Mouse (Mus musculus): Measurements from ENCODE around the gene Chn2. TPM values are rescaled to one million over a fixed set of nuclear protein-coding genes. Genes with fewer than 3 reads are reported as not detected.

The Chn2 gene
- polyA plus RNA-seq, 1 experiment from 2014 or later = 32.5 TPM

DNA sequence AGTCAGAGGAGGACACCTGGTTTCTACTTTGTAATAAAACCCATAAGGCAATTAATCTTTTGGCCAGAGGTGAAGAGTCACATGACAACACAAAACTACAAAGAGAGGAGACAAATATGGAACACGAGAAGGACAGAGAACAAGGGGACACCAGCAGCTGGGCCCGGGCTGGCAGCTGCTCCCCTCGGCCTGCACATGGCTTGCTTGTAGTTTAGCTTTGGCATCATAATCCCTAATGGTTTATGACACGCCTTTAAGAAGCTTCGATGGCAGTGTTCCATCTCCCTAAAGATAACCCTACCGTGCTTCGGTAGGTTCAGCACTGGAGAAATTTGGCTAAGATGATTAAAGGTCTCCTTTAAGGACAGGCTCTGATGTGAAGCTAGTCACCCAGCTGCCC, 225.2 kb downstream of the Chn2 start:
- H3K4me2 ChIP-seq = no peak overlapping the region
- no peak for ATAC-seq (ENCODE audit: low FRiP score, low read depth)
- 59% methylated on average over 7 of the region's 7 CpGs for WGBS

DNA sequence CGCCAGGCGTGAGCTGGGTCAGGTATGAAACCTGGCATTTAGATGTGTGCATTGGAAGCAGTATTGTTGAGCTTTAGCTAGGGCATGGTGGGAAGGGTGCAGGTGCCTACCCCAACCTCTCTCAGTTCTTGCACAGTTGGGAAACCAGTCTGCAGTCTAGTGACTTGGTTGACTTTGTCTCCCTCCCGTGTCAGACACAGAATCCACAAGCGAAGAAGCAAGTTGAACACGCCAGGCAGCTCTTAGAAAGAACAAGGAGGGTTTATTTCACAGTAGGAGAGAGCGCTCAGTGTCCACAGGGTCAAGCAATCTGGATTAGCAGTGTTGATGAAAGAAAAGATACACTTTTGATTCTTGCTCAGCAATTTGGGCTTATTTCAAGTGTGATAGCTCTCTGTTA, 226.0 kb downstream of the Chn2 start:
- H3K27me3 ChIP-seq = no peaks in the 10 kb centered on the region
- no peak overlapping the region for H3K4me3 ChIP-seq
- H3K27ac ChIP-seq (replicated peaks) = no peak overlapping the region
- H3K4me2 ChIP-seq = no peak overlapping the region
- no peaks in the 10 kb centered on the region for H3K9me3 ChIP-seq
- H3K9ac ChIP-seq = no peak overlapping the region
- ATAC-seq (ENCODE audit: low FRiP score, low read depth) = no peak
- 93% methylated on average over 6 of the region's 6 CpGs for WGBS
- no peaks in the 10 kb centered on the region for H3K36me3 ChIP-seq
- H3K4me1 ChIP-seq (replicated peaks) = no peaks in the 10 kb centered on the region

More for the DNA sequence above, 225.2 kb downstream of the Chn2 start:
- Histone ChIP-seq H3K36me3 (no peaks in the 10 kb centered on the region), H3K9ac (no peak overlapping the region), H3K27ac (replicated peaks) (no peak overlapping the region), H3K4me1 (replicated peaks) (no peaks in the 10 kb centered on the region), H3K27me3 (no peaks in the 10 kb centered on the region), H3K9me3 (no peaks in the 10 kb centered on the region), H3K4me3 (no peak overlapping the region)

DNA sequence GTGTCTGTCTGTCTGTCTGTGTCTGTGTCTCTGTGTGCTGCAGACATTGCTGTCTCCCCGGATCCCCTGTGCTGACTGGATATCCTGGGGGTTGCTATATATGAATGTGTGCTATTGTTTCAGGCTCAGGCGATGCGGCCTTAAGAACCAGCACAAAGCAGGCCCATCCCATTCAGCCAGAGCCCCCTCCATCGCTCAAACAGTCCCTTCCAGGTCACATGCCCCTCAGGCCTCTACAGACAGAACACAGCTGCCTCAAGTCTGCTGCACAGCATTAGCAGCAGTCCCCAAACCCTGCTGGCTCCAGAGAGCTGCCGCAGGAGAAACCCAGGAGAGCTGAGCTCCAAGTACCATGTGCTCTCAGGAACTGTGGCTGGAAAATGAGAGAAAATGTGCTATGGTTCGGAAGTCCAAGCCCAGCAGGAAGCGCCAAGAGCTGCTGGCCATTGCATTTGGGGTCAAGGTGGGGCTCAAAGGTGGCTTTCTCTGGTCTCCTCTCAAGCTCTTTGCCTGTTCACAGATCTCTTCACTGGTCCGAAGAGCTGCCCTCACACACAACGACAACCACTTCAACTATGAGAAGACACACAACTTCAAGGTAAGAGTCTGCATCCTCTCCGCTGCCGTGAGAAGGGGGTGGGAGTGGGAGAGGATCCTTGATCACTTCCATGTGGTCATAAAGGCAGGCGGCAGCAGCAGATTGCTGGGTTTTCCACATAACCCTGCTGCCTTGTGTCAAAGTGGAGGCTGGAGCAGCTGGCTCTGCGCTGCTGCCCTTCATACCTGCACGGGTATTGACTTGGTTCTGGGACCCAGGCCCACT, 233.4 kb downstream of the Chn2 start:
- Histone ChIP-seq H3K4me1 (replicated peaks) (peaks cover 1% of the 10 kb centered on the region; the same call in 1 of the 2 replicates), H3K27me3 (no peaks in the 10 kb centered on the region), H3K4me2 (no peak overlapping the region), H3K9ac (no peak overlapping the region), H3K4me3 (no peak overlapping the region), H3K27ac (replicated peaks) (no peak overlapping the region), H3K9me3 (no peaks in the 10 kb centered on the region), H3K36me3 (no peaks in the 10 kb centered on the region)
- peak; percentile 48; the same call in 1 of the 2 replicates for ATAC-seq (ENCODE audit: low FRiP score, low read depth)
- 57% methylated on average over 14 of the region's 14 CpGs for WGBS

DNA sequence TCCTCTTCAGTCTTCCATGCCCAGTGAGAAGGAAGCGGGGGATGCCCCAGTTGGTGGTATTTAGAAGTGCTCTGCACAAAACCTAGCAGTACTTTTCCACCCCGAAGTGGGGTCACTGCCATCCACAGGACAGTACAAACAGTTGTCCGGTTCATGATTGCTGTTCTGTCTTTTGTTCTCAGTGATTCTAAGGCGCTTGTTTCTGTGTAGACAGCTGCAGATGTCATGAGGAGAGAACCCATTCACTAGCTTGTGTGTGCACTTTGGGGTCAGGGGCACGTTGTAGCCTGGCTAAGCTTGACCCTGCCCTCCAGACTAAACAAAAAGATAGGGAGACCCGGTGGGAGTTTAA, 234.0 kb downstream of the Chn2 start:
- H3K9ac ChIP-seq = no peak overlapping the region
- H3K4me1 ChIP-seq (replicated peaks) = peaks cover 7% of the 10 kb centered on the region; the same call in 1 of the 2 replicates
- no peak overlapping the region for H3K4me2 ChIP-seq
- H3K27me3 ChIP-seq = no peaks in the 10 kb centered on the region
- ATAC-seq (ENCODE audit: low FRiP score, low read depth) = no peak
- no peak overlapping the region for H3K4me3 ChIP-seq
- no peak overlapping the region for H3K27ac ChIP-seq (replicated peaks)
- 48% methylated on average over 6 of the region's 6 CpGs for WGBS
- H3K36me3 ChIP-seq = no peaks in the 10 kb centered on the region
- no peaks in the 10 kb centered on the region for H3K9me3 ChIP-seq

DNA sequence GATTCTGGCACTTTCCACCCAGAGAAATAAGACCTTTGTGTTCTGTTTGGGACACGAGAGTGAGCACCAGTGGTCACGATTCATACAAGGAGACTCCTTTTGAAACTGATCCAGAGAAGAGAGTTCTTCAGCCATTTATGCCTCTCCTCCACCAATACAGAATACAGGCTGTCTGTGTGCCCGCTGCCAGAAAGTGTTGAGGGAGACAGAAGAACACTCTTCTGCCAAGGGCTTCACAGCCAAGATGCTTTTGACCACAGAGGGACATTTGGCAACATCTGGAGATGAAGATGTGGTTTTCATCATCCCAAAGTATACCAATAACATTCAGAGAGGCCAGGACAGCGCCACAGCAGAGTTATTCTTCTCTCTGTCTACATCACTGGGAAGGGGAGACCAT, 237.9 kb downstream of the Chn2 start:
- no peaks in the 10 kb centered on the region for H3K9me3 ChIP-seq
- H3K4me3 ChIP-seq = no peak overlapping the region
- H3K9ac ChIP-seq = no peak overlapping the region
- ATAC-seq (ENCODE audit: low FRiP score, low read depth) = no peak
- WGBS = 73% methylated on average over 4 of the region's 4 CpGs
- H3K4me2 ChIP-seq = no peak overlapping the region
- peaks cover 10% of the 10 kb centered on the region; the same call in 1 of the 2 replicates for H3K4me1 ChIP-seq (replicated peaks)
- H3K27ac ChIP-seq (replicated peaks) = no peak overlapping the region
- H3K36me3 ChIP-seq = no peaks in the 10 kb centered on the region
- no peaks in the 10 kb centered on the region for H3K27me3 ChIP-seq

DNA sequence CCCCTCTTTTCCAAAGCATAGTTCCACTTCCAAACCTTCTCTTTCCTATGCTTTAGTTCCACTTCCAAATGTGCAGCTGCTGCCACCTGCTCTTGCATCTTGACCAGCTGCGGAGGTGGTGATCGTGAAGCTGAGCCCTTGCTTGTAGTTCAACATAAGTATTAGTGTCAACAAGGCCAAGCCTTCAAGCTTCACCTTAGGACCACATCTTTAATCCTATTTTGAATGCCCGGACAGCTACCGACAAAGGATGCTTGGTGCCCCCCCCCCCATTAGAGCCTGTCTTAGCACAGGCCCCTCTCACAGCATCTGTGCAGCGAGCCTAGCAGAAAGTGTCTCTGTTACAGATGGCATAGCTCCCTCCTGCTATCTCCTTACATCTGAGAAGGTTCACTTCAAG, 238.5 kb downstream of the Chn2 start:
- H3K4me2 ChIP-seq = no peak overlapping the region
- H3K9ac ChIP-seq = no peak overlapping the region
- 0 out of 2 replicates have a peak, but pooled peaks have one; percentile 45 for ATAC-seq (ENCODE audit: low FRiP score, low read depth)
- no peak overlapping the region for H3K27ac ChIP-seq (replicated peaks)
- WGBS = 47% methylated on average over 5 of the region's 5 CpGs
- no peaks in the 10 kb centered on the region for H3K9me3 ChIP-seq
- no peaks in the 10 kb centered on the region for H3K36me3 ChIP-seq
- H3K27me3 ChIP-seq = no peaks in the 10 kb centered on the region
- H3K4me3 ChIP-seq = no peak overlapping the region
- peaks cover 10% of the 10 kb centered on the region; the same call in 1 of the 2 replicates for H3K4me1 ChIP-seq (replicated peaks)

DNA sequence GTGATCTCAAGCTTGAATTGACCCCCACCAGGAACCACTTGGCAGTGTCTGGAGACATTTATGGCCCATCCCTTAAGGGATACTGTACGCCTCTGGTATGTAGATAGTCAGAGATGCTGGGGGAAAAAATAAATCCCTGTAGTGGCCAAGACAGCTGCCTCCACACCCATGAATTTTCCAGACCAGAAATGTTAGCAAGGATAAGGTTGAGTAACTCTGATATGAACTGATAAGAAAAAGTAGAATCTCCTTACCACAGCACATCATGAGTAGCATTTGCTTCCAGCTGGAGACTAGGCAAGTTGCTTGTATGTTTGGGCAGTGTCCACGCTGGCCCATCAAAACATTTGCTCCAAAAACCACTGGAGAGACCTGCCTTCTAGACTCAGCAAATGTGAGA, 239.3 kb downstream of the Chn2 start:
- Histone ChIP-seq H3K9me3 (no peaks in the 10 kb centered on the region), H3K4me1 (replicated peaks) (peaks cover 10% of the 10 kb centered on the region; the same call in 1 of the 2 replicates), H3K27me3 (no peaks in the 10 kb centered on the region), H3K9ac (no peak overlapping the region), H3K4me2 (no peak overlapping the region), H3K4me3 (no peak overlapping the region), H3K36me3 (no peaks in the 10 kb centered on the region), H3K27ac (replicated peaks) (no peak overlapping the region)
- ATAC-seq (ENCODE audit: low FRiP score, low read depth) = no peak
- 76% methylated on average over 2 of the region's 2 CpGs for WGBS

DNA sequence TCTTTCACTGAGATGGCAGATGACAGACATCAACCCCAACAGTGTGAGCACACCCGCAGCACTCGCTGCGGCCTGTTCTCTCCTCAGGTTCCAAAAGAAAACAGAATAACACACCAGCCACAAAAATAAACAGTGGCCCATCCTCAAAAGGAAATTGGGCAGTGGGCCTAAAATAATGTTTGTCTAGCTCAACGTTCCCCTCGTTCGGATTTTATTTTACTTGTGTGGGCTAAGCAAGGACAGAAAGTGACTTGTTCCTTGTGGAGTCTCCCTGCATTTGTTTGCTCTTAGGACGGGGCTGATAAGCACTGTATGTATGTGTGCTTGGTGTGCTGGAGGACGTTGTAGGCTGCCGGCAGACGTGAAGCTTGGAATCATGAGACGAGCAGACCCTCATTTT, 240.0 kb downstream of the Chn2 start:
- Histone ChIP-seq H3K36me3 (no peaks in the 10 kb centered on the region), H3K27ac (replicated peaks) (no peak overlapping the region), H3K4me2 (no peak overlapping the region), H3K9me3 (no peaks in the 10 kb centered on the region), H3K4me1 (replicated peaks) (peaks cover 10% of the 10 kb centered on the region; the same call in 1 of the 2 replicates), H3K4me3 (no peak overlapping the region), H3K27me3 (no peaks in the 10 kb centered on the region), H3K9ac (no peak overlapping the region)
- WGBS = 76% methylated on average over 11 of the region's 11 CpGs
- no peak for ATAC-seq (ENCODE audit: low FRiP score, low read depth)

DNA sequence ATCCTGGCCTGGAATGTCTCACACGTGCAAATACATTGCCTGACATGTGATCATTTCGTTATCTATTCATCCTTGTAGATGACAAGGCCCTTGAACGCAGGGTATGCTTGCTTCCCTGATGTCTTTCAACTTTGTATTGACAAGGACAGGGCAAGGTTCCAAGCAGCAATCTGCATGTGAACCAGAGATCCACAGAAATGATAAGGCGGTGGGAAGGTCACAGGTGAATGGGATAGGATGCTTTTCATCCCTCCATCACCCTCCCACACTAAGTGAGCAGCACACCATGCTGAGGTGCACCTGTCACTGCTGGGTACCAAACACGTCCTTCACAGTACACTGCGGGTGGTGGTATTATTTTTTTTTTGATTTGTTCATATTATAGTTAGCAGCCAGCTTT, 240.9 kb downstream of the Chn2 start:
- no peaks in the 10 kb centered on the region for H3K36me3 ChIP-seq
- H3K9me3 ChIP-seq = no peaks in the 10 kb centered on the region
- H3K9ac ChIP-seq = no peak overlapping the region
- H3K4me1 ChIP-seq (replicated peaks) = peaks cover 10% of the 10 kb centered on the region; the same call in 1 of the 2 replicates
- ATAC-seq (ENCODE audit: low FRiP score, low read depth) = no peak
- no peak overlapping the region for H3K4me3 ChIP-seq
- H3K4me2 ChIP-seq = no peak overlapping the region
- H3K27me3 ChIP-seq = no peaks in the 10 kb centered on the region
- WGBS = 87% methylated on average over 6 of the region's 6 CpGs
- H3K27ac ChIP-seq (replicated peaks) = no peak overlapping the region

DNA sequence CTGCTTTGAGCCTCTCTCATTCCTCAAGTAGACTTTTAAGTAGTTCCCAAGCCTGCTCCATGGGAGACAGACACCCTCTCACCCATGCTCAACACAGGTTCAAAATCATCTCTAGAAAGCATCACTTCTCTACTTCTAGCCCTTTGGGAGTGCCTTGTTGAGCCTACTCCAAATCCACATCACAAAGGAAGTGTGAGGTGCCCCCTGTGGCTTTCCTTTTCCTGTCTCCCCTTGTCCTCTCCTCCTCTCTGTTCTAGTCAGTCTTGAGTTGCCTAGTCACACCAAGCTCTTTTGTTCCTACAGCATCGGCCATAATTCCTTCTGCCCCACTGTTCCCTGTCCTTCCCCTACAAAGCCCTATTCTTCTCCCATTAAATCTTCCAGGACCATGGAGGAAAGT, 243.9 kb downstream of the Chn2 start:
- WGBS = 6% methylated on average over 1 of the region's 1 CpGs
- no peaks in the 10 kb centered on the region for H3K9me3 ChIP-seq
- no peak overlapping the region for H3K4me2 ChIP-seq
- H3K4me1 ChIP-seq (replicated peaks) = peaks cover 3% of the 10 kb centered on the region; the same call in 1 of the 2 replicates
- H3K27ac ChIP-seq (replicated peaks) = no peak overlapping the region
- H3K9ac ChIP-seq = no peak overlapping the region
- no peak for ATAC-seq (ENCODE audit: low FRiP score, low read depth)
- no peak overlapping the region for H3K4me3 ChIP-seq
- no peaks in the 10 kb centered on the region for H3K27me3 ChIP-seq
- no peaks in the 10 kb centered on the region for H3K36me3 ChIP-seq

DNA sequence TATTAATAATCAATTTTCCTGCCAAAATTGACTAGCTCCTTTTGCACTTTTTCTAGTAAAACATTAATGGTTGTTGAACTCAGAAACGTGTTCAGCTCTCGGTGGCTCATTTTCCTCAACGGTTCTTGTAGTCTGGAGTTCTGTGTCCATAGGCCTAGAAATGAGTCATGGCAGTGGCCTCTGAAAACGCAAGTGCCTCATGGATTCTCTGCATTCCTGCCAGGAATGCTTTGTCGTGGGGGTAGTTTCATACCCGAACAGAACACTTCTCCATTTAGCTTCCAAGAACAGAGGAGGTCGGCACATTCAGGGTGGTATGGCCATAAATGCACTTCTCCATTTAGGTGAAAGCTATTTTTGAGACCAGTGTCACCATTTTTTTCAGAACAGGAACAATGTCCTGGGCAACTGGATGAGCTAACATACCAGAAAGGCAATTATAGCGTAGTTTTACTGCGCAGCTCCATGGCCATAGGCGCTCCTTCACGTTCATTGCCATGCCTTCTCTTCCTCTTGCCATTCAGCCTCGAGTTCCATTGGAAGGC, 244.9 kb downstream of the Chn2 start:
- Histone ChIP-seq H3K27ac (replicated peaks) (no peak overlapping the region), H3K9ac (no peak overlapping the region), H3K4me1 (replicated peaks) (no peaks in the 10 kb centered on the region), H3K27me3 (no peaks in the 10 kb centered on the region), H3K4me3 (no peak overlapping the region), H3K36me3 (no peaks in the 10 kb centered on the region), H3K9me3 (no peaks in the 10 kb centered on the region), H3K4me2 (no peak overlapping the region)
- ATAC-seq (ENCODE audit: low FRiP score, low read depth) = no peak
- 86% methylated on average over 12 of the region's 12 CpGs for WGBS

DNA sequence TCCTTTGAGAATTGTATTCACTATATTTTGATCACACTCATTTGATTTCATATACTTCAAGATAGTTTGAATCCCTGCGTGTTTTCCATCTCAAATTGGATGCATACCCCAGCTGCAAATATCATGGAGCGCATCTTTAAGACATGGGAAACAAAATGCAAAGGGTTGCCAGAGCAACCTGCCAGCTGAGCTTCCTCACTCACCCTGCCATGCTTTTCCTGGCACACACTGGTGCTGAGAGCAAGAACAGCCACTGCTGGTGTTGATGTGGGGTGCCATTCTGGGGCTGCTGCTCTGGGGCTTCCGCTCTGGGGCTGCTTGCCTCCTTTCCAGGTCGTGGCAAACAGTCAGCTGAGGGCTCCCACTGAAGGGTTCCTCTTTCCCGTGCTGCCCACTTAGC, 247.5 kb downstream of the Chn2 start:
- WGBS = 77% methylated on average over 5 of the region's 5 CpGs

More for the DNA sequence above, 247.5 kb downstream of the Chn2 start:
- Histone ChIP-seq H3K9ac (no peak overlapping the region), H3K4me2 (no peak overlapping the region), H3K9me3 (no peaks in the 10 kb centered on the region), H3K27ac (replicated peaks) (no peak overlapping the region), H3K4me1 (replicated peaks) (no peaks in the 10 kb centered on the region), H3K4me3 (no peak overlapping the region), H3K36me3 (no peaks in the 10 kb centered on the region), H3K27me3 (no peaks in the 10 kb centered on the region)
- ATAC-seq (ENCODE audit: low FRiP score, low read depth) = no peak

All from hindbrain, embryonic 15.5 days (tissue).